Mouse (Mus musculus): Measurements from ENCODE around the gene Hal. TPM values are rescaled to one million over a fixed set of nuclear protein-coding genes. Genes with fewer than 3 reads are reported as not detected.

Gene Hal
- polyA plus RNA-seq, 1 experiment from 2014 or later = 2.6 TPM

- no peaks in the 10 kb centered on the region for H3K9me3 ChIP-seq (replicated peaks)
- no peak for DNase-seq
- H3K27ac ChIP-seq = no peak overlapping the region
- no peaks in the 10 kb centered on the region for H3K4me1 ChIP-seq (replicated peaks)
- no peaks in the 10 kb centered on the region for H3K36me3 ChIP-seq
- no peak overlapping the region for H3K4me2 ChIP-seq
- no peak for ATAC-seq (ENCODE audit: low read depth)
- no peak overlapping the region for H3K9ac ChIP-seq
- WGBS (ENCODE audit: insufficient replicate concordance) = 70% methylated on average over 11 of the region's 11 CpGs
- no peaks in the 10 kb centered on the region for H3K27me3 ChIP-seq
- H3K4me3 ChIP-seq (replicated peaks) = no peak overlapping the region
Observed at GRCm38 (mm10) chr10:93567841-93568566, 79.4 kb downstream of the Hal start.

GRCm38 (mm10) chr10:93568671-93569070 is 80.1 kb downstream of the Hal start:
- 64% methylated on average over 6 of the region's 6 CpGs for WGBS (ENCODE audit: insufficient replicate concordance)
- no peak for DNase-seq
- ATAC-seq (ENCODE audit: low read depth) = no peak
- Histone ChIP-seq H3K4me3 (replicated peaks) (no peak overlapping the region), H3K4me1 (replicated peaks) (no peaks in the 10 kb centered on the region), H3K27me3 (no peaks in the 10 kb centered on the region), H3K4me2 (no peak overlapping the region), H3K9me3 (replicated peaks) (no peaks in the 10 kb centered on the region), H3K27ac (no peak overlapping the region), H3K36me3 (no peaks in the 10 kb centered on the region), H3K9ac (no peak overlapping the region)

Other genes with a start within 250 kb of the Hal start
- gene Elk3, start 177.6 kb upstream of the Hal start, polyA plus RNA-seq (2015; fragmentation: Nextera tagmentation; extraction: Ambion mirVana) = 4.2 and 4.7 TPM in 2 replicates
- gene Lta4h, start 35.4 kb upstream of the Hal start, polyA plus RNA-seq (2015; fragmentation: Nextera tagmentation; extraction: Ambion mirVana) = 82.8 and 94.8 TPM in 2 replicates
- gene Amdhd1, start 51.3 kb downstream of the Hal start, polyA plus RNA-seq (2015; fragmentation: Nextera tagmentation; extraction: Ambion mirVana) = 8.3 and 9.7 TPM in 2 replicates
- 0.14 and 0.20 TPM in 2 replicates for gene Ccdc38, start 51.9 kb downstream of the Hal start, polyA plus RNA-seq (2015; fragmentation: Nextera tagmentation; extraction: Ambion mirVana)
- 95.6 and 101 TPM in 2 replicates for gene Snrpf, start 100.9 kb downstream of the Hal start, polyA plus RNA-seq (2015; fragmentation: Nextera tagmentation; extraction: Ambion mirVana)
- 0.13 and 0.20 TPM in 2 replicates for gene Ntn4, start 151.9 kb downstream of the Hal start, polyA plus RNA-seq (2015; fragmentation: Nextera tagmentation; extraction: Ambion mirVana)

All from liver, embryonic 13.5 days (tissue).